Mouse (Mus musculus) right cerebral cortex, postnatal 10 days (tissue): ENCODE results near the gene Zfp202.

Experiments used
- DNase-seq, 2 experiments: peaks; one replicate each; pipeline ENCODE4 v3.0.0; 2021; ENCODE audit warnings: low spot score in 2 of 2

Gene Zfp202

GRCm38 (mm10) chr9:40240311-40240710, 48.2 kb downstream of the Zfp202 start:
- DNase-seq = no peak

- peak; percentile 75 to 76 for DNase-seq
Measured at GRCm38 (mm10) chr9:40241223-40241801, 49.2 kb downstream of the Zfp202 start.

GRCm38 (mm10) chr9:40241951-40242888, 50.1 kb downstream of the Zfp202 start:
- peak; percentile 56 to 83 for DNase-seq

- DNase-seq = no peak
Measured at GRCm38 (mm10) chr9:40245466-40245865, 53.4 kb downstream of the Zfp202 start.

GRCm38 (mm10) chr9:40245974-40246665, 54.0 kb downstream of the Zfp202 start:
- DNase-seq = peak; percentile 36 to 38

GRCm38 (mm10) chr9:40246702-40247101, 54.6 kb downstream of the Zfp202 start:
- DNase-seq = no peak

GRCm38 (mm10) chr9:40249106-40249505, 57.0 kb downstream of the Zfp202 start:
- DNase-seq = no peak

GRCm38 (mm10) chr9:40252459-40252858, 60.3 kb downstream of the Zfp202 start:
- DNase-seq = no peak
